Comparison of ENCODE assay signal across 20 mouse cellular contexts in genomic region chr7:73840381-73840780, GRCm38 (mm10).
DNase-seq lines count a peak whose midpoint lies in the region; ATAC-seq and TF ChIP-seq lines count a peak whose summit lies in the region.
"Had no signal": no experiment of that assay in that cellular context is flagged by ENCODE, and none has a peak within 500 bp of the region (broad histone marks: within the 10 kb centered on the region; RNA-seq: fewer than 3 reads in every experiment).

No protein-coding gene starts in this region.

- intact Hi-C loops in heart, adult 2 months (cut with DNase I), result loop anchor here (10.0 kb wide), 1 partner anchor 56 kb away; no protein-coding TSS in a partner anchor
- intact Hi-C loops in heart, postnatal 14 days (cut with DNase I), result no loop called here

- H3K27ac ChIP-seq in heart, adult 2 months, result no peak overlapping the region
- H3K27ac ChIP-seq in heart, embryonic 11.5 days (ENCODE audit: low read depth, low read length), result no peak overlapping the region
- no peak overlapping the region for H3K27ac ChIP-seq in heart, postnatal 0 days (ENCODE audit: low read depth)
- H3K27ac ChIP-seq: embryonic facial prominence, embryonic 12.5 days; forebrain, embryonic 12.5 days; hindbrain, embryonic 10.5 days; hindbrain, embryonic 14.5 days; intestine, embryonic 15.5 days had no signal

- H3K4me3 ChIP-seq in heart, adult 2 months, result no peak overlapping the region
- H3K4me3 ChIP-seq in heart, embryonic 11.5 days (ENCODE audit: low read depth, low read length), result no peak overlapping the region
- no peak overlapping the region for H3K4me3 ChIP-seq in heart, postnatal 0 days (ENCODE audit: low read depth, low read length)
- H3K4me3 ChIP-seq: embryonic facial prominence, embryonic 12.5 days; forebrain, embryonic 12.5 days; hindbrain, embryonic 10.5 days; intestine, embryonic 15.5 days had no signal

- H3K4me2 ChIP-seq in heart, embryonic 11.5 days, result no peak overlapping the region
- H3K4me2 ChIP-seq in heart, postnatal 0 days (ENCODE audit: low read depth, low read length), result no peak overlapping the region
- H3K4me2 ChIP-seq: embryonic facial prominence, embryonic 12.5 days; forebrain, embryonic 12.5 days; hindbrain, embryonic 14.5 days; intestine, embryonic 15.5 days had no signal

- H3K9ac ChIP-seq in heart, adult 2 months (ENCODE audit: low read depth, low read length), result no peak overlapping the region
- no peak overlapping the region for H3K9ac ChIP-seq in heart, embryonic 11.5 days (ENCODE audit: low read depth, low read length)
- no peak overlapping the region for H3K9ac ChIP-seq in heart, postnatal 0 days (replicated peaks; ENCODE audit: low read depth, low read length)
- H3K9ac ChIP-seq: embryonic facial prominence, embryonic 12.5 days; forebrain, embryonic 12.5 days; hindbrain, embryonic 14.5 days; intestine, embryonic 15.5 days had no signal

- no peaks in the 10 kb centered on the region for H3K27me3 ChIP-seq in heart, adult 2 months (ENCODE audit: control insufficient read depth, insufficient read depth, low read length)
- H3K27me3 ChIP-seq in heart, embryonic 11.5 days (ENCODE audit: control insufficient read depth, insufficient read depth, low read length), result no peaks in the 10 kb centered on the region
- H3K27me3 ChIP-seq in heart, postnatal 0 days (ENCODE audit: control insufficient read depth, insufficient read depth, low read length), result no peaks in the 10 kb centered on the region
- H3K27me3 ChIP-seq: embryonic facial prominence, embryonic 12.5 days; forebrain, embryonic 12.5 days; intestine, embryonic 15.5 days had no signal

- no peaks in the 10 kb centered on the region for H3K4me1 ChIP-seq in heart, adult 2 months (ENCODE audit: control insufficient read depth, insufficient read depth, low read length)
- H3K4me1 ChIP-seq in heart, embryonic 11.5 days (ENCODE audit: control insufficient read depth, insufficient read depth, low read length), result no peaks in the 10 kb centered on the region
- no peaks in the 10 kb centered on the region for H3K4me1 ChIP-seq in heart, postnatal 0 days (ENCODE audit: control insufficient read depth, insufficient read depth)
- H3K4me1 ChIP-seq: embryonic facial prominence, embryonic 12.5 days; forebrain, embryonic 12.5 days; hindbrain, embryonic 10.5 days; intestine, embryonic 15.5 days had no signal

- no peak for TF ChIP-seq CTCF in heart, adult 2 months (IDR thresholded peaks at IDR 0.05)
- TF ChIP-seq CTCF in heart, postnatal 0 days (IDR thresholded peaks at IDR 0.05; ENCODE audit: low read depth), result no peak

- H3K79me2 ChIP-seq in heart, adult 2 months (replicated peaks; ENCODE audit: control insufficient read depth, insufficient read depth, low read length), result no peaks in the 10 kb centered on the region

- no peak for TF ChIP-seq POLR2A in heart, adult 2 months (IDR thresholded peaks at IDR 0.05; ENCODE audit: insufficient read depth, low read depth, low read length)

- no peaks in the 10 kb centered on the region for H3K36me3 ChIP-seq in heart, adult 2 months (ENCODE audit: control insufficient read depth, insufficient read depth, low read length)
- H3K36me3 ChIP-seq in heart, embryonic 11.5 days (ENCODE audit: control insufficient read depth, insufficient read depth, low read length), result no peaks in the 10 kb centered on the region
- no peaks in the 10 kb centered on the region for H3K36me3 ChIP-seq in heart, postnatal 0 days (replicated peaks; ENCODE audit: control insufficient read depth, insufficient read depth, low read length)
- H3K36me3 ChIP-seq: embryonic facial prominence, embryonic 12.5 days; forebrain, embryonic 12.5 days; G1E; hindbrain, embryonic 10.5 days; intestine, embryonic 15.5 days had no signal

- no peak for ATAC-seq in heart, embryonic 11.5 days (replicated peaks; ENCODE audit: insufficient number of reproducible peaks, low FRiP score, low TSS enrichment)
- ATAC-seq in heart, postnatal 0 days (ENCODE audit: insufficient read depth, low read depth), result 0 out of 2 replicates have a peak, but pooled peaks have one; percentile 36
- ATAC-seq: forebrain, embryonic 16.5 days; intestine, embryonic 15.5 days had no signal

- no peak for TF ChIP-seq EP300 in heart, adult 2 months (IDR thresholded peaks at IDR 0.05; ENCODE audit: insufficient read depth, low read depth, low read length)
- TF ChIP-seq EP300 in heart, postnatal 0 days (IDR thresholded peaks at IDR 0.05; ENCODE audit: low read depth), result no peak

- peak; percentile 22 for DNase-seq in gastrocnemius, postnatal 10 days
- no peak for DNase-seq in gastrocnemius, adult 18-20 months (ENCODE audit: low spot score)
- DNase-seq in heart, adult 2 months, result peak; percentile 27 to 41
- peak; percentile 5 for DNase-seq in heart, postnatal 0 days (ENCODE audit: low spot score)
- peak; percentile 11 to 62 for DNase-seq in heart, postnatal 14 days
- DNase-seq in urinary bladder, adult 18-20 months (ENCODE audit: low spot score in 2 of 2), result no peak
- no peak for DNase-seq in urinary bladder, postnatal 10 days (ENCODE audit: low spot score)
- DNase-seq: adrenal gland, adult 8-10 months; cerebellum, adult 11-12 months; cerebellum, adult 9-10 months; embryo, embryonic 11 days; kidney, adult 18-20 months had no signal

- no peaks in the 10 kb centered on the region for H3K9me3 ChIP-seq in heart, embryonic 11.5 days (replicated peaks; ENCODE audit: control insufficient read depth, low read length)
- H3K9me3 ChIP-seq in heart, postnatal 0 days (replicated peaks; ENCODE audit: control insufficient read depth, low read length), result 0 out of 2 replicates have a peak, but pooled peaks cover 3% of the 10 kb centered on the region
- H3K9me3 ChIP-seq: embryonic facial prominence, embryonic 12.5 days; forebrain, embryonic 12.5 days; G1E; hindbrain, embryonic 10.5 days; intestine, embryonic 15.5 days had no signal

- WGBS in heart, adult 2 months, result 23% methylated on average over 3 of the region's 3 CpGs
- 84% methylated on average over 3 of the region's 3 CpGs for whole genome bisulfite sequencing in heart, embryonic 11.5 days (ENCODE audit: insufficient replicate concordance)
- 36% methylated on average over 3 of the region's 3 CpGs for WGBS in heart, postnatal 0 days

Comparison
In these comparisons a context has a peak if more than half of its experiments do, and no peak if none do; other contexts are left out.
1. DNase-seq: peak in gastrocnemius, postnatal 10 days (single experiment), heart, adult 2 months (2 of 2), heart, postnatal 0 days (single experiment) and heart, postnatal 14 days (2 of 2); none in gastrocnemius, adult 18-20 months (single experiment), urinary bladder, adult 18-20 months (0 of 2) and urinary bladder, postnatal 10 days (single experiment).